ENCODE assay signal across 8 mouse cellular contexts in the genomic region with DNA sequence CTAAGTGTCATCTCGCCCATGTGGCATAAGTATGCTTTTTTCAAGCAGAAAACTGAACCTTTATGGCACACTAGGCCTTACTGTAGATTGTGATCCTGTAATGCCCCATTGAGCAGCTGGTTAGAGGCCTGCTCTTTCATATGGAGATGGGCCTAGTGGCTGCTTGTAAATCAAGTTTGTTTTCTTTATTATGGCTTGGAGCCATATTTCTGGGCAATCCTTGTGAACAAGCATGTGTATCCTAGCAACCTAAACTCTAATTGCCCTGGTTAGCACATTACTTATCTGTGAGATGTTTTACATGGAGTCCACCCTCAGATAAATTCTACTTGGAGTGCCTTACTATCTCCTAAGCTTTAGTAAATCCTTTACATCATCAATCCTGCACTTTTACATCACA. TPM values are rescaled to one million over a fixed set of nuclear protein-coding genes. Genes with fewer than 3 reads are reported as not detected.
A peak's percentile ranks its signal among the peaks of the same experiment; 100 is the strongest.
DNase-seq lines count a peak whose midpoint lies in the region; ATAC-seq and TF ChIP-seq lines count a peak whose summit lies in the region.
"Not testable (repeated sequence)": the region's sequence is repeated elsewhere in the genome, so short reads cannot be mapped to it uniquely, and the experiment has no call there.

No protein-coding gene starts in this region.

- not testable (repeated sequence) for ATAC-seq in embryonic facial prominence, embryonic 15.5 days (ENCODE audit: insufficient number of reproducible peaks, low FRiP score, low TSS enrichment, low read depth); heart, embryonic 12.5 days (ENCODE audit: insufficient number of reproducible peaks, low FRiP score); limb, embryonic 13.5 days (ENCODE audit: low FRiP score, low read depth); lung, postnatal 0 days
- ATAC-seq in neural tube, embryonic 12.5 days (ENCODE audit: low FRiP score, low read depth) = 0 out of 2 replicates have a peak, but pooled peaks have one; percentile 22

- H3K36me3 ChIP-seq in embryonic facial prominence, embryonic 15.5 days; heart, embryonic 12.5 days; lung, postnatal 0 days (ENCODE audit: insufficient read depth, low read length); neural tube, embryonic 12.5 days: not testable (repeated sequence)
- peaks cover 16% of the 10 kb centered on the region for H3K36me3 ChIP-seq in limb, embryonic 13.5 days

- not testable (repeated sequence) for TF ChIP-seq EP300 in lung, postnatal 0 days (IDR thresholded peaks at IDR 0.05)

- WGBS in embryonic facial prominence, embryonic 15.5 days = 85% methylated on average over 1 of the region's 1 CpGs
- WGBS in heart, embryonic 12.5 days = 90% methylated on average over 1 of the region's 1 CpGs
- 92% methylated on average over 1 of the region's 1 CpGs for WGBS in limb, embryonic 13.5 days
- WGBS in lung, postnatal 0 days = 83% methylated on average over 1 of the region's 1 CpGs
- WGBS in neural tube, embryonic 12.5 days = 66% methylated on average over 1 of the region's 1 CpGs

- not testable (repeated sequence) for H3K9ac ChIP-seq in embryonic facial prominence, embryonic 15.5 days
- peak overlapping the region; percentile 71 for H3K9ac ChIP-seq in heart, embryonic 12.5 days
- H3K9ac ChIP-seq in limb, embryonic 13.5 days = peak overlapping the region; percentile 75
- H3K9ac ChIP-seq in lung, postnatal 0 days (replicated peaks; ENCODE audit: low read depth) = 0 out of 2 replicates have a peak overlapping the region, but pooled peaks have one; percentile 43
- H3K9ac ChIP-seq in neural tube, embryonic 12.5 days = peak overlapping the region; percentile 61; the same call in 1 of the 2 replicates

- H3K9me3 ChIP-seq in embryonic facial prominence, embryonic 15.5 days (replicated peaks); heart, embryonic 12.5 days (replicated peaks); lung, postnatal 0 days (ENCODE audit: low read length); neural tube, embryonic 12.5 days: not testable (repeated sequence)
- H3K9me3 ChIP-seq in limb, embryonic 13.5 days = peaks cover 28% of the 10 kb centered on the region

- DNase-seq in A20 (ENCODE audit: low read depth, low spot score) = peak; percentile 33
- DNase-seq in brain, adult 2 months (ENCODE audit: low read depth, low spot score) = peak; percentile 8
- DNase-seq in induced T-regulatory cell, adult 2 months (ENCODE audit: low read depth) = peak; percentile 15
- peak; percentile 48 for DNase-seq in lung, postnatal 0 days (ENCODE audit: low spot score)

- not testable (repeated sequence) for H3K4me1 ChIP-seq in embryonic facial prominence, embryonic 15.5 days; heart, embryonic 12.5 days (replicated peaks); limb, embryonic 13.5 days; lung, postnatal 0 days (ENCODE audit: insufficient read depth, low read depth, low read length)
- H3K4me1 ChIP-seq in neural tube, embryonic 12.5 days = peaks cover 10% of the 10 kb centered on the region; the same call in 1 of the 2 replicates

- peak overlapping the region; percentile 76 for H3K4me2 ChIP-seq in embryonic facial prominence, embryonic 15.5 days (replicated peaks)
- peak overlapping the region; percentile 81 for H3K4me2 ChIP-seq in heart, embryonic 12.5 days
- H3K4me2 ChIP-seq in limb, embryonic 13.5 days (replicated peaks) = peak overlapping the region; percentile 71
- H3K4me2 ChIP-seq in lung, postnatal 0 days (replicated peaks; ENCODE audit: low read depth, low read length) = peak overlapping the region; percentile 84; the same call in 1 of the 2 replicates
- H3K4me2 ChIP-seq in neural tube, embryonic 12.5 days (replicated peaks) = peak overlapping the region; percentile 64

- peak overlapping the region; percentile 78 for H3K4me3 ChIP-seq in embryonic facial prominence, embryonic 15.5 days (replicated peaks)
- peak overlapping the region; percentile 64 for H3K4me3 ChIP-seq in heart, embryonic 12.5 days
- peak overlapping the region; percentile 72 for H3K4me3 ChIP-seq in limb, embryonic 13.5 days
- peak overlapping the region; percentile 61; the same call in 1 of the 2 replicates for H3K4me3 ChIP-seq in lung, postnatal 0 days (ENCODE audit: low read depth, low read length)
- peak overlapping the region; percentile 69; the same call in 1 of the 2 replicates for H3K4me3 ChIP-seq in neural tube, embryonic 12.5 days

- H3K27ac ChIP-seq in embryonic facial prominence, embryonic 15.5 days (replicated peaks); heart, embryonic 12.5 days (ENCODE audit: poor library complexity, severe bottlenecking); limb, embryonic 13.5 days; lung, postnatal 0 days (ENCODE audit: low read length); neural tube, embryonic 12.5 days: not testable (repeated sequence)

- not testable (repeated sequence) for TF ChIP-seq CTCF in lung, postnatal 0 days (IDR thresholded peaks at IDR 0.05)

- not testable (repeated sequence) for H3K27me3 ChIP-seq in embryonic facial prominence, embryonic 15.5 days; heart, embryonic 12.5 days (replicated peaks); limb, embryonic 13.5 days; lung, postnatal 0 days (replicated peaks; ENCODE audit: insufficient read depth, low read length); neural tube, embryonic 12.5 days (replicated peaks)

RNA-seq across cellular contexts. Expression of a gene that starts 1.1 kb away (rescaled TPM):
- polyA plus RNA-seq in embryonic facial prominence, embryonic 15.5 days (2015; fragmentation: Nextera tagmentation; extraction: Ambion mirVana) = 15.2 and 17.6 TPM in 2 replicates
- polyA plus RNA-seq in heart, embryonic 12.5 days (2016; fragmentation: Nextera tagmentation; extraction: Ambion mirVana) = 13.4 and 15.9 TPM in 2 replicates
- 22.6 and 26.0 TPM in 2 replicates for polyA plus RNA-seq in limb, embryonic 13.5 days (2015; fragmentation: Nextera tagmentation; extraction: Ambion mirVana)
- polyA plus RNA-seq in lung, postnatal 0 days (2015; fragmentation: Nextera tagmentation; extraction: Ambion mirVana) = 2.6 and 3.8 TPM in 2 replicates
- polyA plus RNA-seq in neural tube, embryonic 12.5 days (2016; fragmentation: Nextera tagmentation; extraction: Ambion mirVana) = 17.4 and 17.6 TPM in 2 replicates
